Mouse (Mus musculus) frontal cortex, postnatal 36 days (tissue): ENCODE data around the gene Ifna2.

Experiments used
- DNase-seq, 2 experiments: peaks; one replicate each; pipeline ENCODE4 v3.0.0; 2022; ENCODE audit warnings: low spot score in 2 of 2

The Ifna2 gene

GRCm38 (mm10) chr4:88683812-88684211 lies at the start of gene Ifna2:
Gene Ifna2 (minus strand): TSS chr4:88683912.
- DNase-seq: no peak

- DNase-seq: no peak
Observed at GRCm38 (mm10) chr4:88727324-88727723, 43.6 kb upstream of the Ifna2 start.

GRCm38 (mm10) chr4:88726727-88727126 lies 43.0 kb upstream of the Ifna2 start:
- no peak for DNase-seq

- no peak for DNase-seq
Observed at GRCm38 (mm10) chr4:88723497-88724090, 39.9 kb upstream of the Ifna2 start.

GRCm38 (mm10) chr4:88721791-88722721 lies 38.3 kb upstream of the Ifna2 start, which contains the start of the genes Gm26566 and Klhl9:
Gene Gm26566 (plus strand): TSS chr4:88721805.
Gene Klhl9 (minus strand): TSS chr4:88722465.
- DNase-seq: peak; percentile 84 to 88

- DNase-seq: no peak
Observed at GRCm38 (mm10) chr4:88718715-88719114, 35.0 kb upstream of the Ifna2 start.

- no peak for DNase-seq
Observed at GRCm38 (mm10) chr4:88715059-88715458, 31.3 kb upstream of the Ifna2 start.

GRCm38 (mm10) chr4:88714281-88714680 lies 30.6 kb upstream of the Ifna2 start:
- DNase-seq: no peak

- no peak for DNase-seq
Observed at GRCm38 (mm10) chr4:88707128-88707826, 23.6 kb upstream of the Ifna2 start.

- no peak for DNase-seq
Observed at GRCm38 (mm10) chr4:88705924-88706323, 22.2 kb upstream of the Ifna2 start.

- no peak for DNase-seq
Observed at GRCm38 (mm10) chr4:88699301-88699700, 15.6 kb upstream of the Ifna2 start.

GRCm38 (mm10) chr4:88698781-88699180 lies 15.1 kb upstream of the Ifna2 start:
- DNase-seq: no peak

GRCm38 (mm10) chr4:88697753-88698152 lies 14.0 kb upstream of the Ifna2 start:
- DNase-seq: no peak

- DNase-seq: no peak
Observed at GRCm38 (mm10) chr4:88697108-88697507, 13.4 kb upstream of the Ifna2 start.

- DNase-seq: peak; percentile 71 to 74
Observed at GRCm38 (mm10) chr4:88696237-88696884, 12.6 kb upstream of the Ifna2 start.

GRCm38 (mm10) chr4:88693392-88693791 lies 9.7 kb upstream of the Ifna2 start:
- no peak for DNase-seq

- DNase-seq: no peak
Observed at GRCm38 (mm10) chr4:88692537-88692936, 8.8 kb upstream of the Ifna2 start.

- no peak for DNase-seq
Observed at GRCm38 (mm10) chr4:88691259-88691658, 7.5 kb upstream of the Ifna2 start, which contains the start of gene Ifnab. Gene Ifnab (minus strand): TSS chr4:88691359.

- DNase-seq: no peak
Observed at GRCm38 (mm10) chr4:88681353-88681752, 2.4 kb downstream of the Ifna2 start.

GRCm38 (mm10) chr4:88680362-88680761 lies 3.4 kb downstream of the Ifna2 start:
- peak in 1 of 2 experiments; percentile 34 for DNase-seq

GRCm38 (mm10) chr4:88676824-88677223 lies 6.9 kb downstream of the Ifna2 start, which contains the start of gene Ifna16:
Gene Ifna16 (minus strand): TSS chr4:88676924.
- no peak for DNase-seq

- no peak for DNase-seq
Observed at GRCm38 (mm10) chr4:88655461-88655860, 28.3 kb downstream of the Ifna2 start.
